Mouse (Mus musculus) c-Kit-positive CD71-negative TER-119-negative erythroid progenitor cells, embryonic 14.5 days (primary cell): ENCODE results near the gene Fam196b.
A peak's percentile ranks its signal among the peaks of the same experiment; 100 is the strongest.

Experiments used
- DNase-seq: peaks from one replicate; pipeline ENCODE4 v3.0.0-alpha.2; 2013; ENCODE audit warnings: low read depth

The Fam196b gene

DNA sequence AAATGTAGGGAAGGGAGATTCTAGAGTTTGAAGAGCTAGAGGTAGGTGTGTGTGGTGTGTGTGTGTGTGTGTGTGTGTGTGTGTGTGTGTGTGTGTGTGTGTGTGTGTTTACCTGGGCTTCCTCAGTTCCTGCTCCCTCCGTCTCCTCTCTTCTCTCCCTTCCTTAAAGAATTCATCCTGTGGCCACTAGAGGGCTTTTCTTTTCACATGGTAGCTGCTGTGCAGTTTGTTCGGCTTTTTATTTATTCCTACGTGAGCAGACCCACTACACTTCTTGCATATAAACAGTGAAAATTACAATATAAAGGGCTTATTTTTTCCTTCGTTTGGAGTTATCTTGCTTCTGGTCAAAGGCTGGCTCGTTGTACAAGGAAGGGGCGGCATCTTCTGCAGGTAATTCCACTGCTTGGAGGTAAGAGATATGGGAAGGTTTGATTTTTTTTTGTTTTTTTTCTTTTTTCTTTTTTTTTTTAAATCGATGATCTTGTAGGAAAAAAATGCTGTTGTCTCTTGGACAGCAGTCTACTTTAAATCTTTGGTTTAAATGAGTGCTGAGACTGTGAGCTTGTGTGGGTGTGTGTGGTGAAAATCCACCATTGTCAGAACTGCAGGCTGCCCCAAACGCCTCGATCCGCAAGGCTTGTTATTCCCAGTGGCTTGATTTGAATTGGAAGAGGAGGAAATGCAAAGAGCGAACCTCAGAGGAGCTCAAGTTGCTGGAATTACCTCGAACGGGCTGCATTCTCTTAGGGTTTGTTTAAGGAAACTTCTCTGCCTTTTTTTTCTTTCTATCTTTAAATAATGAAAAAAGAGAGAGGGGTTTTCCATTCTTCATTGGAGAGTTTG is at the start of gene Fam196b:
TSS of gene Fam196b (plus strand) at position 289 of the 846 bp plus-strand sequence.
- peak; percentile 32 for DNase-seq

DNA sequence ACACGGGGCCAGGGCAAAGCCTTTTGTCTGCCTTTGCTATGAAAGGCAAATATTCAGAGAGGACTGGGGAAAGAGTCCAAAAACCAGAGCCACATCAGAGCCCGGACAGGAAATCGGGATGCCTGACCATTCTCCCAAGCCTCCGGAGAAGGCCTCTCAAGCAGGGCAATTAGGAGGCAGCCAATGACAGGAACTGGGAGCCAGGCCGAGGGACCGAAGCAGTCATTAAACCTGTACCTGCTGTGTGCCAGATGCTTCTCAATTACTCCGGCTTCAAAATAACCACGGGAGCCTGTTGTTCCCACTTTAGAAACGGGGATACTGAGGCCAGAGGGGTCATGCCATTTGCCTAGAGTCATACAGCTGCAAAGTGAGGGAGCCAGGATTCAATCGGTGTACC is 42.6 kb upstream of the Fam196b start:
- DNase-seq: no peak

DNA sequence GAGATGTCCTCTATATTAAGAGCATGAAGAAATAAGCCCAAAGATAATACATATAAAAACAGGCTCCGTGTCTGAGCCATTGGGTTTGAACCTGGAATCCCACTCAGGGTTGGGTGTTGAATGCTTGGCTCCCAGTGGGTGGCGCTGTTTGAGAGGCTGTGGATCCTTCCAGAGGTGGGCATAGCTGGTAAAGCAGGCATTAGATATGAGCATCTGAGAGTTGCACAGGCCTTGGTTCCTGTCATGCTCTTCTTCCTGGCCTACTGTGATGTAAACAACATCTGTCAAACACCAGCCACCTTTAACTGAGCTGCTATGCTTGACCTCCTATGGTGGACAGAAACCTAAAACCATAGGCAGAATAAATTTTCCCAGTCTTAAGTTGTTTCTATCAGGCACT is 38.7 kb upstream of the Fam196b start:
- DNase-seq: no peak

DNA sequence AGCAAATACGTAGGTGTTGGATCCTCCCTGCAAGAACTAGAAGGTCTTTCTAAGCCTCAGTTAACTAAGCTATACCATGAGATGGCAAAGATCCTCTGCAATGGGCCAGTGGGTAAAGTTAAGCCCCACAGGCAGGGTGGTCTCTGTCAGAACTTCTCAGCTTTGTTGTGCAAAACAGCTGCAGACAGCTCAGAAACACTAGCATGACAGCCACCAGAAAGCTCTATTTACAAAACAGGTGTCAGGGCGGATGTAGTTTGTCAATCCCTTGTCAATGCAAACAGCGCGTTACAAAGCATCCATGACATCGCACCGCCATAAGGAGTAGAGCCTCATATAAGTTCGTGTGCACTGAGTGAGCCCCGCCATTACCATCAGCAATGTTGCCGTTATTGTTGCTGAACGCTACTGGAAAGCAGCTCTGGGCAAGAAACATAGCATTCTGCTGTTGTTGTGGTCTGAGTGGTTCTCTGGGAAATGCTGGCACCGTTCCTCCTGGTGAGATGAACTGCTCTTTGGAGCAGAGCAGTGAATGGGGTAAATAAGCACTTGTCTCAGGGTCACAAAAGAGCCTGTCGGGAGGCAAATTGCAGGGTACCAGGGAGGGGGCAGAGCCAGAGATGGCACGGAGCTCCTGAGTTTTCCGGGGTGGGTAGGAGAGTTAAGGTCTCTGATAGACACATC is 38.1 kb upstream of the Fam196b start:
- no peak for DNase-seq

DNA sequence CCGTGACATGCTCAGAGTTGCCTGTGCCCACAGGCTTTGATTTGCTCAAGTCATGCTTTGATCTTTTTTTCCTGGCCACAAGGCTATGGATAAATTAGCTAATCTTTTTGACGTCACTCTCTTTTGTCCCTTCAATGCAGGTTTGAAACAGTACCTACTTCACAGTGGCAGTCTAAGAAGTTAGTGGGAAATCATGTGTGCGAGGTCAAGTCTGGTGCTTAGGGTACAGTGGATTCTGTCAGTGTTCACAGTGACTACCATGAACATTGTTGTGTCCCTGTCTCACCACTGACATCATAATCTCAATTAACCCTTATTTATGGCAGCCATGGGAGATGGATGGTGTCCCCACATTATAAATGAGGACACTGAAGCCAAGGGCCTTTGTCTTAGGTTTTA is 37.6 kb upstream of the Fam196b start:
- no peak for DNase-seq

DNA sequence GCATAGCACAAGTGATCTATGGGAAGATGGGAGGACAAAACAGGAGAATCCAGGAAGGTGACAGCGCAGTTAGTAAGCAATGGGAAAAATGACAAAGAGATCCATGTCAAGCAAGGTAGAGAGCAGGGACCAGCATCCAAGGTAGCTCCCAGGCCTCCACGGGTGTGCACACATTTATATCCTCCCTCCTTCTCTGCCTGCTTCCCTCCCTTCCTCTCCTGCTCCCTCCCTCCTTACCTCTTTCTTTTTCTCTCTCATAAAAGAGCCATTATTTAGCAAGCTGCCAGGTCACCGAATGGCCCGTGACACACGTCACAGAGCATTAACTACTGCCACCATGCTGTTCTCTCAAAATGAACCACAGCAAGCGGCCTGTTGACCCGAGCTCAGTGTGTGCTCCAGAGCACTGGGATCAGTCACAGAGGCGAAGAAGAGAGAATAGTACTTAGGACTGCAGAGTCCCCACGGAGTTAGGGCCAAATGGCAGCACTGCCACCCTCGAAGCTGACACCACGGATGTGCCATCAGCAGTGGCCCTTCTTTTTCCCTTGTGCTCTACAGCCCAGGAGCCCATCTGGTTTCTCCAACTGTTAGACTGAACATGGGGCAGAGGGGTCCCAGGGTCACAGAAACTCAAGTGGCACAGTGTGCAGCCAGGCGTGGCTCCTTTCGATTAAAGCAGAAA is 30.4 kb upstream of the Fam196b start:
- no peak for DNase-seq

DNA sequence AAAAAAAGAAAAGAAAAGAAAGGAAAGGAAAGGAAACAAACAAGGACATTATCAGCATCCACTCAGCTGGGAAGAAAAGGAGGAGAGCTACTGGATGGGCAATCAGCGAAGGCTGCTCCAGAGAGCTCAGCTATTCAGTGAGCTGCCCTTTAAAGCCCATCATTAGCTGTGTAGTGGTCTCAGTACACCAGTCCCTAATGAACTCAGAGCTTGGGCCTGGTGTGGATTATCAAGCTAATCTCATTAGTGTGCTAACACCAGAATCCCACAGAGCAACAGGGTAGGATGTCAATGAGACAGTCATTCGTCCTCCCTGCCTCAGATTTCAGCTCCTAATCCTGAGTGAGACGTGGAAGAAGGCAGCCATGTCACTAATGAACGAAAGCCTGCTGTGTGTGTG is 24.4 kb upstream of the Fam196b start:
- DNase-seq: no peak

DNA sequence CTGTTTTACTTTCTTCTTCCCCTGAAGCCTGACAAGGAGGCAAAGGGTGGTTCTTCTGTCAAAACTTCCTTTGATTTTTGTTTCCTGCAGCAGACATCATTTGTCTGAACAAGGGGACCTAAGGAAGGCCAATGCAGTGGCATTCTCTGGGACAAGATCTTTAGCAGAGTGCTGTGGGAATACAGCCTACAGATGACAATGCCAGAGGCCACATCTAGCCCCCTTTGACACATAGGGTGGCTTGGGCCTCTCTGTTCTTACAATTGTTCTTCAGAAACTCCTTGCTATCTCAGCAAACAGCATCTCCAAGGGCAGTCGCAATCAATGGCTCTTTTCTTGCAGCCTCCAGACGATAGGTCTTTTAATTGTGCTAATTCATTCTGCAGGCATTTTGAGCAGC is 23.9 kb upstream of the Fam196b start:
- no peak for DNase-seq

DNA sequence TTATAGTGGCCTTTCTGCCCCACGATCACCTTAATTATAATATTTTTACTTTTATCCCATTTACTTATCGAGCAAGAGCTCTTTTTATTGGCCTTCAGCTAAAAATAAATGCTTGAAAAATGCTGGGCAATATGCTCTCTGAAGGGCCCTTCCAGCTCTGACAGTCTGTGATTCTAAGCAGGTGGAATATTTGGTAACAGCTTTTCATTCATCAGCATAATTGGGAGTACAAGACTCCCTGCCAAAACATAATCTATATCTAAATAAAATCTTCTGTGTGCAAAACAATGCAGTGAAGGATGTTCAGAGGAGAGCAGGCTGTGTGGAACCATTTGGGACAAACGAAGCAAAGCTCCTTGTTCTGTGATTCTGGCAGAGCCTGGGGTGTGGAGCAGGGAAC is 23.3 kb upstream of the Fam196b start:
- no peak for DNase-seq

DNA sequence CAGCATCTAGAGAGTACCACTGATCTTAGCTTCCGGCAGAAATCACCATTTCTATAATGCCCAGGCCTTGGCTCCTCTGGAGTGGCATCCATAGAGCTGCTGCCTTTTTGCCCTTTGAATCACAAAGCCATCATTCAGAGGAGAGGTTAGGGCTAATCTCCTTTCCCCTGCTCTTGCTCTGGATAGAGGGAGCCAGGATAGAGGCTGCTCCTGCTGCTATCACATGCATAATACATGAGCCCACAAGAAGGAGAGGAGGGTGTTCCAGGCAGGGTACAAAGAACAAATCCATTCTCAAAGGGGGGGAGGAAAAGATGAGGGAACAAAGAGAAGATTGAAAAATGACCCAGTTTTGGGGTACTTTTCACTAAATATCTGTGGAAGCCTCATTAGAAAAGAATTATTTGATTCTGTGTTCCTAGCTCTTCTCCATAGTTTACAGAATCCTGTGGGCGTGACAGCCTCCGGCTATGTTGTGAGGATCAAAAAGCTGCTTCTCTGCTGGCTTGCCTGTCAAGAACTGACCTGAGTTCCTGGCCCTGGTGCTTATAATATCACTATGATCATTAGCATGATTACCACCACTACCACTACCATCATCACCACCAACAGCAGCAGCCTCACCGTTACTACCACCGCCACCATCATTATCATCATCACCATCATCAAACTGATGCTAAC is 16.8 kb upstream of the Fam196b start:
- DNase-seq: no peak

DNA sequence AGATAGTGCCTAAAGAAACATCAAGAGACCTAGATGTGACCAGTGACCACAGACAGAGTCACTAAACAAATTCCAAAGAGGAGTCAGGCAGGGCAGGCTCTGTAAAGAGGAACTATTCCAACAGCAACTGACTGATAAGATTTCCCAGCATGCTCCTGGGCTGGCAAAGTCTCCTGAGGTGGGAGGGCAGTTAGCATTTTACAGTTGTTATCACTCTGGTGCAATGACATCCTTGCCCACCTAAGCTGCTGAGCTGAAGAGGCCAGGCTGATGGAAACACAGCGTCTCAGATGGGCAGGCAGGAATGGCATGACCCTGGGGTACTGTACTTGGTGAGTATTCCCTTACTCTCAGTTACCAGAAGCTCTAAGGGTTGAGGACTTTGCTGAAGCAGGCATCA is 15.1 kb upstream of the Fam196b start:
- peak; percentile 34 for DNase-seq

DNA sequence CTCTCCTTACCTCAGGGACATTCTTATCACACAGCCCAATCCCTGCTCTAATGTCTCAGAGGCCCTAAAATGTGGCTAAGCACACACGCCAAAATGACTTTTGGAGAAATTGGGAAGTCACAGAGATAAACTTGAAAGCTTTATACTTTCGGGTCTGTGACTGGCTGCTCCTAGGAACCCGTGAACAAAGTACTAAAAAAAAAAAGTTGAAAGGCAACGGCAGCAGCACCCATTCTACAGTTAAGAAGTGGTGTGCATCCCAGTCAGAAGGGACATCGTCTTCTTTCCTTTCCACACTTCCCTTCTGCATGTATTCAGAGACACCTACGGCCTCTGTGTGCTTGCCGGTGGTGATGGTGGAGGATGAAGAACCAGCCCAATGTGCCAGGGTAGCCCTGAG is 14.6 kb upstream of the Fam196b start:
- no peak for DNase-seq

DNA sequence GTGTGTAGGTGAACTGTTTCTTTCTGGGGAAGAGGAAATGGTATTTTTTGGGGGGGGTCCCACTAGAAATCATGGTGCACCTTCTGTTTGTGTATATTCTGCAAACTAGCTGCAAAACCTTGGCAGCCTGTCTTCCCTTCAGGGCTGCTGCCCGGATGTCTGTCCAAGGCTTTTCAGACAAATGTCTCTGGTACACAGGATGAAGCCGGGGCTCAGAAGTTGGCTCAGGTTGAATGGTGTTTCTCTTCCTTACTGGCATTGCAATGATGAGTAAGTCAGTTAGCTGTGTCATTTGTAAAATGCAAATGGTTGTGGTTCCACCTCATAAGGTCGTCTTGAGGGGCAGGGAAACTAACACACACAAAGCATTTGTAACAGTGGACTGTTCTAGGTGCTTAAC is 8.4 kb upstream of the Fam196b start:
- no peak for DNase-seq

DNA sequence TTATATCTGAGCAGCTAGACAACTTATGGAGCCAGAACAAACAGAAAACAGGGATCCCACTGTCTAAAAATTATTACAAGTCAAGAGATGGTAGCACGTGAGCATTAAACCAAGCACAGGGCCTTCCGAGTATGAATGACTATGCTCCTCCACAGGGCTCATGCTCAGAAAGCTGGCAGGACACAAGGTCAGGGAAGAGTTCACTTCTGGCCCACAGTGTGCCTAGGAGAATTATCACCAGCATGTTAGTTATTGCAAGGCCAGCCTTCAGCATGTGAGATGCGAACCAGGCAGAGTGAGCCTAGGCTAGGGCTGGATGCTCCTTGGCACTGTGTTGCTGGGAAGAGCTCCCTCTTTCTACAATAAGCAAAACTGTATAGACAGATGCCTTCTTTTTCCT is 5.9 kb upstream of the Fam196b start:
- DNase-seq: no peak

DNA sequence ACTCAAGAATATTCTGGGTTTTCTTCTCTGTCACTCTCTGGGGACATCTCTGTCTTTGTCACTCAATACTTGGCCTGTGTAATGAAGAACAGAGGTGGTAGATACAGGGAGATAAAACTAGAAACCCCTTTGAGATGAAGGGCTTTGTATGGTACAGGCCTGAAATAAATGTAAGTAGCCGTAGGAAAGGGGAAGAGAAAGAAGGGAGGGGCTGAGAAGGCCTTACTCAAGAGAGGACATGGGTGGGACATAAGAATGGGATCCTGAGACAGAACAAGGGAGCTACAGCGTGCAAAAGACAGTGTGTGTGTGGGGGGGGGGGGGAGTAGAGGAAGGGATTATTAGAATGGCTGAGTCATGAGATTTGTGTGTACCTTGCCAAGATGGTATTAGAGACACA is 5.3 kb upstream of the Fam196b start:
- DNase-seq: no peak

DNA sequence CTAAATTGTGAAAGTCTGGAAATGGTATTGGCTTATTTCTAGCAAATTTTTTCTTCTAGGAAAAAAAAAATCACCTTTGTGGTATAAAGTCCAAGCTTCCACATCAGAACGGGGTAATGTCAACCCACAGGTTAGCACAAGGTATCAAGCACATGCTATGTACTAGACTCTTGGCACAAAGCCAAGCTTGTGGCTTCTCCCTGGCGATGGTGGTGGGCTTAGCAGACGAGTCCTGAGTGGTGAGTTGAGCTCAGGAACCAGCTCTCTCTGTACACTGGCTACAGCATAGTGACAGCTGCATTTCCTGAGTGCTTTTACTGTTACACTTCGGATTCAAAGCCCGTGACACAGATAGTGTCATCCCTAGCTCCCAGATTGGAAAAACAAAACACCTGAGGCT is 2.9 kb upstream of the Fam196b start:
- DNase-seq: no peak

DNA sequence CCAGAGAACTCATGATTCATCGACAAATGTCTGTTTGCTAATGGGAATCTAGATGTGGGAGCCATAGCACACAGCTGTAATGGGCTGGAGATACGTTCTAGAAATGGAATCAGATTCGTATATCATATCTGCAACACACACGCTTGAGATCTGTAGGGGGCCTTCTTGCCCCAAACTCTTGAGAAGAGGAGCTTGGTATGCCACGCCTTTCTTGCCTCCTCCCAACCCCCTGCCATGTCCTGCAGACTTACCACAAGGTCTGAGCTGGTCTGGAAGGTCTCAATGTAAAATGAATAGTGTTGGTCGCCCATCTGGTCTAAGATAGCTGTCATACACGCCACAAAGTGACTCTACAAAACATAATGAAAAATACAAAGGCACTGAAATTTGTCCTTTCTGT is 2.4 kb upstream of the Fam196b start:
- no peak for DNase-seq

DNA sequence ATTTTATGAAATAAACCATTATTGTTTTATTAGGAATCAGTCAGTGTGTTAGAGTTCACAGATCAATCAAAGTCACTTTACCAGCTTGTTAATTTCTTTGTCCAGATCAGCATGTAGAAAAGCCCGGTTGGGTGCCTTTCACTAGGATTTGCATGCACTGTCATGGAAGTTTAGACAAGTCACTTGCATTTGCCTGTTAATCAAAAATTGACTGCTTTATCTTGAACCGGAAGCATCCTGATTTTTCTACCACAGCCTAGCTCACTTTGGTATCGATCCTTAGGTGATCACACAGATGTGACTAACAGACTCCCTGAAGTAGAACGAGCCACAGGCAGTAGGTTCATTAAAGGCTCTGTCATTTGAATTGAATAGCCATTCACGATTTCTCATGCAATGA is 761 bp downstream of the Fam196b start:
- no peak for DNase-seq

DNA sequence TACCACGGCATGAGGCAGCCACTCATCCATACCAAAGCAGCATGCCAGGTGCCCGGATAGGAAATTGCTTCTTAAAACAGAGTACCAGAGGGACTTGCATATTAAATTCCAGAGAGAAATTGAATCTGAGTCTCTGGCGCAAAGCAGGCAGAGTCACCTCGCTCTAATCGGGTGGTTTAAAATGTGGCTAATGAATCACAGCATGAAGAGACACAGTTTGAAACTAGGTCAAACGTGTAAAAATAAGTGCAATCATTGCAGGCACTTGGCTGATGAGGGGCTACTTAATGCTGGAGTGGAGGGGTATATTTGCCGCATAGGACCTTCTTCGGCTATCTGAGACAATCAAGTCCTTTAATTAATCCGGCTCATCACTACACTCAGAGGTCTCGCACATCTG is 1.6 kb downstream of the Fam196b start:
- no peak for DNase-seq

DNA sequence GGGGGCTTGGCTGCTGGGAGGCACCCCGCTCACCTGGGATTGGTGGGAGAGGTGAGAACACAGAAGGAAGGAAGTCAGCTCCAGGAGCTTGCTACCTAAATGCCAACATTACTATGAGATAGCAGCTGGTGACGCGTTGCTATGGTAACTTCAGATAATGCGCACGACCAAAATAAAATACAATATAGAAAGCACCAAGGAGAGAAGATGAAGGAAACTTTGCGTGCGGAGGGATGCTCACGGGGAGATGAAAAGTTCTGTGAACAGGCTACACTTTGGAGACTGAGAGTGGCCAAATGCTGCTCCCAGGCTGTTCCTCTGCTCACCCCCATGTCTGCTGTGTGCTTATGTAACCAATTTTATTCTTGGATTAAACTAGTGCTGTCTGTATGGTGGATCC is 2.4 kb downstream of the Fam196b start:
- no peak for DNase-seq

DNA sequence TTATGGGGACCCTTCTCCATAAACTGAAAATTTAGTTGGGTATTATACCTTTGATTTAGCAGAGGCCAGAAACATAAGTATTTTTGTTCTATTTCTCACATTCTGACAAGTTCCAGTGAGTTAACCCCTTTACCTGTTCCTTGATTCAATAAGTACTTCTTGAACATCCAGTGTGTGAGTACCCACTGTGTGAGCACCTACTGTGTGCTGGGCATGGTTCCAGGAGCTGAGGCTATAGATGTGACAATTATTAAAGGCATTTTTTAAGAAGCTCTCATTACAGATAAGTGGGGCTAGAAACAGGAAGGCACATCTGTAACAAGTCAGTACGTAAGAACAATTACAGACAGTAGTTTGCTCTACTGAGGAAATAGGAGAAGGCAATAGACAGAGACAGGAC is 4.7 kb downstream of the Fam196b start:
- no peak for DNase-seq

DNA sequence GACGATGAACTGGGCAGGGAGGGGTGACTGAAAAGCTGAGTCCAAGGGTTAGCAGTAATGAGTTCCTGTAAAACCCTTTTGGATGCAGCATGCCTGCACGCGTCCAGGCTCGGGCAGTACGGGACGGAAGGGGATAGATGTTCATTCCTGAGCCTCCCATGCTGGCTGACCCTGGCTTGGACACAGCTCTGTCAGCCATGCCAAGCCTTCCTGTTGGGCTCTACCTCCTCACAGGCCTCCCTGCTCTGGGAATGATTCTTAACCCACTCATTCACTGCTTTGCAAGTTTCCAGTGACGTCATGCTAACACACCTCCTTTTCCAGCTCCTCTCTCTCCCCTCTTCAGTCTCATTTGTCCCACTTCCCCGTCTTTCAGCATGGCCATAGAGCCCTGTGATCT is 9.0 kb downstream of the Fam196b start:
- no peak for DNase-seq
